Mouse (Mus musculus) mesoderm, embryonic 11.5 days (tissue): ENCODE data around the gene Gm12394.
"Not testable (repeated sequence)": the region's sequence is repeated elsewhere in the genome, so short reads cannot be mapped to it uniquely, and the experiment has no call there.

ENCODE experiments used
- DNase-seq: peaks from one replicate; pipeline ENCODE4 v3.0.0-alpha.2; 2012; ENCODE audit warnings: low read depth, low spot score

Gm12394 gene

GRCm38 (mm10) chr4:42856671-42857070 lies at the start of gene Gm12394:
TSS of gene Gm12394 (minus strand) at chr4:42856771.
- DNase-seq = not testable (repeated sequence)

- no peak for DNase-seq
Measured at GRCm38 (mm10) chr4:42904966-42905365, 48.4 kb upstream of the Gm12394 start.

GRCm38 (mm10) chr4:42904523-42904922 lies 48.0 kb upstream of the Gm12394 start:
- DNase-seq = no peak

GRCm38 (mm10) chr4:42903942-42904341 lies 47.4 kb upstream of the Gm12394 start:
- DNase-seq = no peak

GRCm38 (mm10) chr4:42902730-42903129 lies 46.2 kb upstream of the Gm12394 start:
- no peak for DNase-seq

- peak; percentile 27 for DNase-seq
Measured at GRCm38 (mm10) chr4:42902174-42902573, 45.6 kb upstream of the Gm12394 start.

GRCm38 (mm10) chr4:42900878-42901277 lies 44.3 kb upstream of the Gm12394 start:
- DNase-seq = no peak

GRCm38 (mm10) chr4:42898914-42899313 lies 42.3 kb upstream of the Gm12394 start:
- no peak for DNase-seq

GRCm38 (mm10) chr4:42895118-42895517 lies 38.5 kb upstream of the Gm12394 start:
- no peak for DNase-seq

- DNase-seq = no peak
Measured at GRCm38 (mm10) chr4:42891176-42891575, 34.6 kb upstream of the Gm12394 start.

GRCm38 (mm10) chr4:42888806-42889205 lies 32.2 kb upstream of the Gm12394 start:
- no peak for DNase-seq

- DNase-seq = no peak
Measured at GRCm38 (mm10) chr4:42886926-42887325, 30.4 kb upstream of the Gm12394 start.

GRCm38 (mm10) chr4:42880677-42880948 lies 24.0 kb upstream of the Gm12394 start:
- DNase-seq = no peak

GRCm38 (mm10) chr4:42879829-42880676 lies 23.5 kb upstream of the Gm12394 start:
- no peak for DNase-seq

GRCm38 (mm10) chr4:42877657-42878056 lies 21.1 kb upstream of the Gm12394 start:
- DNase-seq = no peak

- DNase-seq = peak; percentile 75
Measured at GRCm38 (mm10) chr4:42876586-42877291, 20.2 kb upstream of the Gm12394 start.

GRCm38 (mm10) chr4:42874134-42874533 lies 17.6 kb upstream of the Gm12394 start, which contains the start of gene Fam205c:
TSS of gene Fam205c (minus strand) at chr4:42874234.
- DNase-seq = no peak

- no peak for DNase-seq
Measured at GRCm38 (mm10) chr4:42872746-42873435, 16.3 kb upstream of the Gm12394 start.

- DNase-seq = no peak
Measured at GRCm38 (mm10) chr4:42872151-42872550, 15.6 kb upstream of the Gm12394 start.

- no peak for DNase-seq
Measured at GRCm38 (mm10) chr4:42870748-42871147, 14.2 kb upstream of the Gm12394 start.

- DNase-seq = no peak
Measured at GRCm38 (mm10) chr4:42868193-42868592, 11.6 kb upstream of the Gm12394 start.

GRCm38 (mm10) chr4:42867390-42867789 lies 10.8 kb upstream of the Gm12394 start:
- no peak for DNase-seq
